Mouse (Mus musculus): ENCODE measurements at regions not wholly inside any gene's neighbourhood (a gene's known extent, or its start where the extent isn't known, plus 50 kb on each side); places are given as distances from the start of the nearest gene placed in this dataset.

DNA sequence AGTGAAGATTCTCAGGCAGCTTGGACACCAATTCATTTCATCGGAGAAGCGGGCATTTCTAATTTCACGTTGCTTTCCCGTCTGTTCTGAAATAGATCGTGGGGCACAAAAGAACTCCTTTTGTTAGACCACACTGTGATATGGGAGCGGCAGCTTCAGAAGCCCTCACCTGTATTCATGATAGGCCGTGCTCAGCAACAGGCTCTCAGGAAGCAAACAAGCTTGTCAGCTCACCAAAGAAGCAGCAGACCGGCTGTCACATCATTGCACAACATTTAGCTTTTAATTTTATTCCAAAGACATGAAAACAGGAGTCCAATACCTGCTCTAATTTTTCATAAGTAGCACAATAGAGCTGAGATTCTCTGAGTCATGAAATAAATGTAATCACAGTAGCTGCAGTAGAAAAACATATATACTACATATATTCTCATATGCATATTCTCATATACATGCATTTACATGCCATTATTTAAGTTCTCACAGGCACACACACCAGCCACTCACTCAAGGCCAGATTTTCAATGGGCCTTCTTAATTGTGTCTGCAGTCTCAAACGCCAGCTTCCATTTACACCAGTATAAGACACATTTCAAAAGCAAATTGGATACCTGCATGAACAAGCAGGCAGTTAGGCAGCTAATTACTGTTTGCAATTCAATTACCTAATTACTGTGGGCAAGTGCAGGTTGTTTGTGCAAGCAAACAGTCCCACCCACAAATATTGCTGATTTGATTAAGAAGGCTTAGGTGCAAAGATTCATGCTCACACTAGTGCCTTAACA is 698.9 kb downstream of the Diaph3 start:
- Histone ChIP-seq H3K27me3 (no peaks in the 10 kb centered on the region), H3K4me2 (no peak overlapping the region), H3K4me1 (replicated peaks) (no peaks in the 10 kb centered on the region), H3K36me3 (no peaks in the 10 kb centered on the region), H3K27ac (no peak overlapping the region), H3K4me3 (replicated peaks) (no peak overlapping the region), H3K9me3 (no peaks in the 10 kb centered on the region), H3K9ac (replicated peaks) (no peak overlapping the region)
- ATAC-seq (ENCODE audit: insufficient number of reproducible peaks, insufficient read depth, low FRiP score, low TSS enrichment, low read depth), result no peak
- 89% methylated on average over 9 of the region's 9 CpGs for WGBS

DNA sequence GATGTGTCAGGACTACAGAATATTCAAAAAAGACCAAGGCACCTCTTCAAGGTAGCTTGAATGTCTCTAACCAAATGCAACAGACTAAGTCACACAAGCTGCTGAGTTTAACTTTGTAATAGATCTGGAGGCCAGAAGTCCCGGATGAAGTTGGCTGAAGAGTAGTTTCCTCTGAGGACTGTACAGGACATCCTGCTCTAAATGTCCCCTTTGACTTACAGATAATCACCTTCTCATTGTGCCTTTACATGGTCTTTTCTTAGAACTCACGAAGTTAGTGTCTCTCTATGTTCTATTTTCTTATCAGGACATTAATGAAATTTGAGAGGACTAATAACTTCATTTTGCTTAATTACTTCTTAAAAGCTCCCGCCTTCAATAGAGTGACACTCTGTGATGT is 703.7 kb downstream of the Diaph3 start:
- no peaks in the 10 kb centered on the region for H3K27me3 ChIP-seq
- no peak for ATAC-seq (ENCODE audit: insufficient number of reproducible peaks, insufficient read depth, low FRiP score, low TSS enrichment, low read depth)
- H3K4me1 ChIP-seq (replicated peaks), result peaks cover 4% of the 10 kb centered on the region; the same call in 1 of the 2 replicates
- no peak overlapping the region for H3K9ac ChIP-seq (replicated peaks)
- 87% methylated on average over 3 of the region's 3 CpGs for WGBS
- no peaks in the 10 kb centered on the region for H3K36me3 ChIP-seq
- no peak overlapping the region for H3K4me2 ChIP-seq
- H3K9me3 ChIP-seq, result no peaks in the 10 kb centered on the region
- H3K4me3 ChIP-seq (replicated peaks), result no peak overlapping the region
- H3K27ac ChIP-seq, result no peak overlapping the region

DNA sequence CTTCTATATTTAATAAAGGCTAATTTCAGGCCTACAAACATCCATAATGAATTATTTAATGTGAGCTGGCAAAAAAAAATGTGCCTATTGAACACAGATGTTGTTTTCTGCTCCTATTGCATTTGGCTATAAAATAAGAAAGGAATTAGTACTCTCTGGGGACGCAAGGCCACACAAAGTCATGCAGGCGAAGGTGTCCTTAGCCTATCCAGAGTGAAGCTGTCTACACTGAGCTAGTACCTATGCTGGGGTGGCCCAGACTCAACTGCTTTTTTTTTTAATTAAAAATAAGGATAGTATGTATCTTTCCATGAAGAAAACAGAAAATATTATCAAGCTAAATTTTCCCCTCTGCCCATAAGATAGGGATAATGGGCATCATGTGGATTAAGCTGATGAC is 705.7 kb downstream of the Diaph3 start:
- H3K9me3 ChIP-seq, result no peaks in the 10 kb centered on the region
- peaks cover 8% of the 10 kb centered on the region for H3K4me1 ChIP-seq (replicated peaks)
- no peaks in the 10 kb centered on the region for H3K36me3 ChIP-seq
- H3K27me3 ChIP-seq, result no peaks in the 10 kb centered on the region
- WGBS, result 46% methylated on average over 2 of the region's 2 CpGs
- H3K27ac ChIP-seq, result no peak overlapping the region
- no peak overlapping the region for H3K4me3 ChIP-seq (replicated peaks)
- H3K4me2 ChIP-seq, result no peak overlapping the region
- H3K9ac ChIP-seq (replicated peaks), result no peak overlapping the region
- ATAC-seq (ENCODE audit: insufficient number of reproducible peaks, insufficient read depth, low FRiP score, low TSS enrichment, low read depth), result no peak

DNA sequence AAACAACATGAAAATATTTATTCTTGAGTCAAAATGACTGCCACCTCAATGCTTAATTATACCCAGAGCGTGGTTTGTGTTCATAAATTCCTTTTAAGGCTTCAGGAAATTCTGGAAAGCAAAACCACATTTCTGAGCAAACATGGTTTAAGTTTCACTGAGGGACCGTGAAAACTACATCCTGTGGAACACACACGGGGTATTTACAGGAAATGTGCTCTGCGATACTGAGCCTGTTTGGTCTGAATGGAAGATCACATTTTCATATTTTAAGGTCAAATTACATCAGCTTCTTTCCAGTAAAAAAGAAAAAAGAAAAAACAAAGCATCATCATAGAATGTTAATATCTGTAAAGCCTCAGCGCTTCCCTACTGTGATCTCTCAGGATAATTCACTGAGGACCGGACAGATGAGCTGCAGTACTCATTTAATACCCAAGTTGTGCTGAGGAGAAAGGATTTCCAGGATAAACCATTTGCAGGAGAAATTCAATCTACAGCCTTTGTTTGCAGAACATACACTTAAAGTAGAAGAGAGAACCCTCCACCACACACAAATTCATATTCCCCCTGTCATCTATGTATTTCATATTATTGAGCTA is 709.7 kb downstream of the Diaph3 start:
- H3K4me1 ChIP-seq (replicated peaks), result peaks cover 8% of the 10 kb centered on the region
- H3K27me3 ChIP-seq, result no peaks in the 10 kb centered on the region
- H3K4me3 ChIP-seq (replicated peaks), result no peak overlapping the region
- no peak for ATAC-seq (ENCODE audit: insufficient number of reproducible peaks, insufficient read depth, low FRiP score, low TSS enrichment, low read depth)
- H3K4me2 ChIP-seq, result no peak overlapping the region
- H3K9me3 ChIP-seq, result no peaks in the 10 kb centered on the region
- 35% methylated on average over 6 of the region's 6 CpGs for WGBS
- H3K9ac ChIP-seq (replicated peaks), result no peak overlapping the region
- H3K36me3 ChIP-seq, result no peaks in the 10 kb centered on the region
- peak overlapping the region; percentile 36; the same call in 1 of the 2 replicates for H3K27ac ChIP-seq

DNA sequence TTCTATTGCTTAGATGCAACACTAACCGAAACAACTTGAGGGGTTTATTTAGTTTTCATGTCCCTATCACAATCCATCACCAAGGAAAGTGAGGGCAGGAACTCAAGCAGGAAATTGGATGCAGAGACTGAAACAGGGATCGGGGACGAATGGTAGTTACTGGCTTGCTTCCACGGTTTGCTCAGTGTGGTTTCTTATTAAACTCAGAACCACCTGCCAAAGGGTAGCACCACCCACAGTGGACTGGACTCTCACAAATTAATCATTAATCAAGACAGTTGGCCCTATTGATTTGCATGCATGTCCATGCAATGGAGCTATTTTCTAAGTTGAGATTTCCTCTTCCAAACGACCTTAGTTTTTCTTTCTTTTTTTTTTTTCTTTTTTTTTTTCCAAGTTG is 719.2 kb downstream of the Diaph3 start:
- Histone ChIP-seq H3K4me3 (replicated peaks) (no peak overlapping the region), H3K27ac (no peak overlapping the region)
- WGBS, result 44% methylated on average over 5 of the region's 5 CpGs

DNA sequence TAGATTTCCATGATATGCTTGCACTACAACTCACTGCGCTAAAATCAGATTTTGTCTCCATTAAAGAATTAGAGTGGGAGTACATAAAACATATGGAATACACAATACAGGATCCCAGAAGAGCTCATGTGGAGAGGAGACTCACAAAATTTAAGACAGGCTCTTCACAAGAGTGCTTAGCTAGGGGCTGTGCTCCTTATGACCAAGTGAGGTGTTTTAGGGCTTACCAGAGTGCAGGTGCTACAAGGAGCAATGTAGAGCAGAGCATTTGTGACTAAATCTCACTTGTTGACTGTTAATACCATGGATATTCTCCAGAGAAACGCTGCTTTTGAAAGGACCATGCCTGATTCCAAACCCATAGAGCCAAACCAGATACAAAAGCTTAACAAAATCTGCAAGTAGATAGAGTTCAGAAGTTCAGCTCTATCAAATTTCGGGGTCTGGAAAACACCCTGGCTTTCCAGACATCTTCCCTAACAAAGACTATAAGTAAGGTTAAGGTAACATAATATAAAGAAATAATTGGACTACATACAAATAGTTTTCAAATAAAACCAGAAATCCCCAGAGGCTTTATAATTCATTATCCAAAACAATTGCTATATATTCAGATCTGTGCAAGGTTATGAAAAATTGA is 721.0 kb downstream of the Diaph3 start:
- 73% methylated on average over 3 of the region's 3 CpGs for WGBS
- H3K9me3 ChIP-seq, result no peaks in the 10 kb centered on the region
- H3K4me2 ChIP-seq, result no peak overlapping the region
- H3K27me3 ChIP-seq, result no peaks in the 10 kb centered on the region
- peak; percentile 73 for ATAC-seq (ENCODE audit: insufficient number of reproducible peaks, insufficient read depth, low FRiP score, low TSS enrichment, low read depth)
- no peak overlapping the region for H3K27ac ChIP-seq
- H3K4me3 ChIP-seq (replicated peaks), result no peak overlapping the region
- no peaks in the 10 kb centered on the region for H3K36me3 ChIP-seq
- H3K4me1 ChIP-seq (replicated peaks), result no peaks in the 10 kb centered on the region
- H3K9ac ChIP-seq (replicated peaks), result no peak overlapping the region

More for the DNA sequence above, 719.2 kb downstream of the Diaph3 start:
- Histone ChIP-seq H3K9ac (replicated peaks) (no peak overlapping the region), H3K27me3 (no peaks in the 10 kb centered on the region), H3K4me1 (replicated peaks) (no peaks in the 10 kb centered on the region), H3K9me3 (no peaks in the 10 kb centered on the region), H3K36me3 (no peaks in the 10 kb centered on the region), H3K4me2 (no peak overlapping the region)
- no peak for ATAC-seq (ENCODE audit: insufficient number of reproducible peaks, insufficient read depth, low FRiP score, low TSS enrichment, low read depth)

DNA sequence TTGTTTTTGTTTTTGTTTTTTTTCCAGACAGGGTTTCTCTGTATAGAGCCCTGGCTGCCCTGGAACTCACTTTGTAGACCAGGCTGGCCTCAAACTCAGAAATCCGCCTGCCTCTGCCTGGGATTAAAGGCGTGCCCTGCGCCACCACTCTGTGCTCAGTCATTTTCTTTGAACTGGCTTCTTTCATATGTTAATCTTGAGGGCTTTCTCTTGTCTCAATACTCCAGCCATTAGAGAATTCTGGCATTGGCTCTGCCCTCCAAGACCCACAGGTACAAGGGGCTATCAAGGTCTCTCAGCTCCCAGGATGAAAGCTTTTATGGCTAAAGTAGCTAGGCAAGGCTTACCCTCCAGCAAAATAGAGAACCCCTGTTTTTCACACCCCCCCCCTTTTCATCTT is 744.2 kb downstream of the Diaph3 start:
- Histone ChIP-seq H3K9ac (replicated peaks) (no peak overlapping the region), H3K4me2 (no peak overlapping the region), H3K36me3 (no peaks in the 10 kb centered on the region), H3K4me1 (replicated peaks) (no peaks in the 10 kb centered on the region), H3K27me3 (peaks cover 26% of the 10 kb centered on the region), H3K4me3 (replicated peaks) (no peak overlapping the region), H3K27ac (no peak overlapping the region), H3K9me3 (no peaks in the 10 kb centered on the region)
- no peak for ATAC-seq (ENCODE audit: insufficient number of reproducible peaks, insufficient read depth, low FRiP score, low TSS enrichment, low read depth)
- WGBS, result 81% methylated on average over 3 of the region's 3 CpGs

DNA sequence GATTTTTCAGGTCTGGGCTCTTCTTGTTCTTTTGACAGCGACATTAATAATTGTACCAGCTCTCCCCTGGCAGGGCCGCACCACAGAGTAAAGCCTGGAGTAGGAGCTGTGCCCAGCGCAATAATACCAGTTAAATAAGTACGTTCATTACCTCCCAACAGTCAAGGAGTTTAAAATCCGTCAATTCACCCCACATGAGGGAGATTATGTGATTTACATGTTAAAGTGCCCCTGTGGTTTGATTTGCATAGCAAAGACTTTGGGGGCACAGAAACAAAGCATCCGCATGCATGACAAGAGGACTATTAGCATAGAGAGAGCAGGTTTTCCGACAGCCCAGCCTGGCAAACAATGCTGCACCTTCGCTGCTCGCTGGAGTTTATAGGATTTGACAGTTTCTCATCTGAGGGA is 745.1 kb downstream of the Diaph3 start:
- H3K36me3 ChIP-seq, result no peaks in the 10 kb centered on the region
- WGBS, result 12% methylated on average over 9 of the region's 9 CpGs
- H3K9ac ChIP-seq (replicated peaks), result no peak overlapping the region
- H3K27me3 ChIP-seq, result peaks cover 26% of the 10 kb centered on the region
- no peak for ATAC-seq (ENCODE audit: insufficient number of reproducible peaks, insufficient read depth, low FRiP score, low TSS enrichment, low read depth)
- H3K4me2 ChIP-seq, result peak overlapping the region; percentile 27
- H3K4me3 ChIP-seq (replicated peaks), result no peak overlapping the region
- no peaks in the 10 kb centered on the region for H3K4me1 ChIP-seq (replicated peaks)
- no peak overlapping the region for H3K27ac ChIP-seq
- no peaks in the 10 kb centered on the region for H3K9me3 ChIP-seq

DNA sequence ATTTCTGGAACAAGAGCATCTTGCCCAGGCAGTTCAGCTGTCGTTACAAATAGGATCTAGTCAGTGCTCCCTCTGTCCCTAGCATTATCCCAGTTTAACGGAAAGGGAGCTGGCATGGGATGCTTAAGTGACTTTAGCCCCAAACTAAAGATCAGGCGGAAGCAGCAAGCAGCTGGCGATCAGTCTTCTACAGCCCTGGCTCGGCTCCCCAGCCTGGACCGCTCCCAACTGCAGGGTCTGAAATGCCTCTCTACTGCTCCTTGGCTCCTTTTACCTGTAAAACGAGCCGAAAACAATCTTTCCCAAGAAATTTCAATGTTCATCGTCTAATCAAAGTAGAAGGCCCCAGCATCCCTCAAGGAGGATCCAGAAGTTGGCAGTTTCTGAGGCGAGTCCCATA is 745.5 kb downstream of the Diaph3 start:
- H3K4me3 ChIP-seq (replicated peaks), result no peak overlapping the region
- no peaks in the 10 kb centered on the region for H3K9me3 ChIP-seq
- peaks cover 26% of the 10 kb centered on the region for H3K27me3 ChIP-seq
- no peak overlapping the region for H3K9ac ChIP-seq (replicated peaks)
- no peak overlapping the region for H3K27ac ChIP-seq
- H3K4me2 ChIP-seq, result peak overlapping the region; percentile 27
- ATAC-seq (ENCODE audit: insufficient number of reproducible peaks, insufficient read depth, low FRiP score, low TSS enrichment, low read depth), result no peak
- 21% methylated on average over 10 of the region's 10 CpGs for WGBS
- no peaks in the 10 kb centered on the region for H3K36me3 ChIP-seq
- H3K4me1 ChIP-seq (replicated peaks), result no peaks in the 10 kb centered on the region

DNA sequence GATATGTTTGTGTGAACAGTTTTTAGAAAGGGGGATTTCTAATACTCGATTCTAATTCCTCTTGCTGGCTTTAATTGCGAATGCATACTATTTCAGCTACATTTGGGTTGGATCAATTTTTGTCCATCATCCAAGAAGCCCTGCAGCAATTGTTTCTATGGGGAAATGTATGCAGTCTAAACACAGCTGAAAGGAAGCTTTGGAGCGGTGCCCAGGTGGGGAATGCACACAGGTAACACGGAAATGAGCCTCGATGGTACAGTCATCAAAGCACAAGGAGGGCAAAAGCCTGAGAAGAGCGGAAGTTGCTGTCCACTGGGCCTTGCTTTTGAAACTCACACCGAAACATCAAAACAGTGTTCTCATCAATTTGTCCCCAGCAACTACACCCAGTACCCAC is 746.0 kb downstream of the Diaph3 start:
- Histone ChIP-seq H3K4me3 (replicated peaks) (no peak overlapping the region), H3K36me3 (no peaks in the 10 kb centered on the region), H3K9ac (replicated peaks) (no peak overlapping the region), H3K4me1 (replicated peaks) (no peaks in the 10 kb centered on the region), H3K4me2 (no peak overlapping the region), H3K27me3 (peaks cover 26% of the 10 kb centered on the region), H3K27ac (no peak overlapping the region), H3K9me3 (no peaks in the 10 kb centered on the region)
- 63% methylated on average over 7 of the region's 7 CpGs for WGBS
- ATAC-seq (ENCODE audit: insufficient number of reproducible peaks, insufficient read depth, low FRiP score, low TSS enrichment, low read depth), result no peak

DNA sequence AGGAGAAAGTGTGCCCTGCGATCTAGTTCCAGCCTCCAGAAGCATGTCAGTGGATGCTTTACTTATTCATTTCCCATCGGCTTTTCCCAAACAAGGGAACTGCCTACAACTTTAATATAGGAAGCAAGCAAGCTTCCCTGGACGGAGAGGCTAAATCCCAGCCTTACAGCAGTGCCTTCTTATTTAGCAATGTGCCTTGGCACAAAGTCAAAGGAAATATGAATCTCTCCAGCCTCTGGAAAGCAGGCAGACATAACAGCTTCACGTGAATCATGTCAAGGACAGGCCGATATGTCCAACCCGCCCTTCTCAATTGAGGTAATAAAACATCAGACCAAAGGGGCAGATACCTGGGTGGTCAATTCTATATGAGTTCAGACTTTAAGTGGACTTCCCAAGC is 755.9 kb downstream of the Diaph3 start:
- 77% methylated on average over 6 of the region's 6 CpGs for WGBS
- no peak overlapping the region for H3K9ac ChIP-seq (replicated peaks)
- ATAC-seq (ENCODE audit: insufficient number of reproducible peaks, insufficient read depth, low FRiP score, low TSS enrichment, low read depth), result no peak
- no peaks in the 10 kb centered on the region for H3K36me3 ChIP-seq
- no peak overlapping the region for H3K4me2 ChIP-seq
- no peaks in the 10 kb centered on the region for H3K4me1 ChIP-seq (replicated peaks)
- no peak overlapping the region for H3K27ac ChIP-seq
- no peaks in the 10 kb centered on the region for H3K27me3 ChIP-seq
- H3K4me3 ChIP-seq (replicated peaks), result no peak overlapping the region
- no peaks in the 10 kb centered on the region for H3K9me3 ChIP-seq
